Mouse (Mus musculus): ENCODE results near the gene Lpcat1.

Gene Lpcat1

DNA sequence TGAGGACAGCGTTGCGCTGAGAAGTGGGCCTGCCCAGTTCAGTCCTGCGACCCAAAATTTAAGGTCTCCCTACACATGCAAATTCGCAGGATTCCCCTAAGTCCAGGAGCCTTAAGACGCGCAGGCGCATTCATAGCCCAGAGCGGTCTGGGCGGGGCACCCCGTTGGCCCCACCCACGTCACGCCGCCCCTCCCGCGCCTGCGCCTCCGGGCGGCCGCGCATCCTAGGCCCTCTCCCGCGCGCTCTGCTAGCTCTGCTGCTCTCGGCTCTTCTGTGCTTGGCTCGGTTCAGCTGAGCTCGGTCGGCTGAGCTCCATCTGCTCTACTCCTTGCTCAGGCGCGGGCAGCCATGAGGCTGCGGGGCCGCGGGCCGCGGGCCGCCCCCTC, at the start of gene Lpcat1:
Lpcat1 (plus strand) TSS at position 164 of the 387 bp plus-strand sequence.
- in situ Hi-C loops (cut with MboI, MseI), result loop anchor here (5.0 kb wide), 1 partner anchor 130 kb away; no protein-coding TSS in a partner anchor

DNA sequence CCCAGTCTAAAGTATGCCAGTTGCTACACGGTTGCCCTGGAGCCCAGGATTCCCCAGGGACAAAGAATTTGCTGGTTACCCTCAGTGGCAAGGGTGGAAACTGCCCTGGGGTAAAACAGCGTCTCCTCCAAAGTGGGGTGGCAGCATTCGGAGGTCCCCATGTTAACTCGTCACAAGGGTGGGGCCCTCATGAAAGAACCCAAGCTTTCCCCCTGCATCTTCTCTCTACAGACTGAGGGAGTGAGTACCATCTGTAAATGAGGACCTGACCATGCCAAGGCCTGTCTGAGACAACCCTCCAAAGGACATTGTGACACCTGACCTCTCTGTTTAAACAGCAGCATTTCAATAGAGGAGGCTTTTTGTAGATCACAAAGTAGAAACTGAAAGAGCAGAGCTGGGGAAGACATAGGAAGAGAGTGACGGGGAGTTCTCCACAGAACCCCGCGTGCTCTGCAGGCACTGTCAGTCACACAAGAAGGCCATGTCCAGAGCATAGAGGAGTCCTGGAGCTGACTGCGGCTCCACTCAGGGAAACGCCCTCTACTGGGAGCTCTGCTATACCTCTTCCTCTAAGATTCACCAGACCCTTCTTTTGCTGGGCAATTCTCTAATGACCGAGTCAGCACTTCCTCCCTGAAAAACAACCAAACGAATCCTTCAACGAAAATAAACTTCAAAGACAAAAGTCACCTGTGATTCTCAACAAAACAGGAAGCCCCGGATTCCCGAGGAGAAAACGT, 49.3 kb upstream of the Lpcat1 start:
- in situ Hi-C loops (cut with MboI, MseI), result no loop called here

DNA sequence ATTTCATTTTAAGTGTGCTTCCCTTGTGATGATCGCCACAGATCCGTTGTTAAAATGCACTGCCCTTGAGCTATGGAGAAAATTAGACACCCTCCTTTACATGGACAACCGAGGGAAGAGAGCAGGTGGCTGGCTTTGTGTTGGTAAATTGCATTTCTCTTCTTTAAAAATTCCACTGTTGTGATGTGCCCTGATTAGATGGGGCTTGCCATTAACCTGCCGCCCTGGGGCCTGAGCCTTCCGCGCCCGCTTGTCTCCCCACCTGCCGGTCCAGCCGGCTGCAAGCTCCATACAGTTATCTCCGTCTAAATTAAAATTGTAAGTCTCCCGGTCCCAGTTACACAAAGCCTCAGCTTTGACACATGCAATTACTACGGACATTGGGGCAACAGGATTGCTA, 48.7 kb upstream of the Lpcat1 start:
- in situ Hi-C loops (cut with MboI, MseI), result no loop called here

DNA sequence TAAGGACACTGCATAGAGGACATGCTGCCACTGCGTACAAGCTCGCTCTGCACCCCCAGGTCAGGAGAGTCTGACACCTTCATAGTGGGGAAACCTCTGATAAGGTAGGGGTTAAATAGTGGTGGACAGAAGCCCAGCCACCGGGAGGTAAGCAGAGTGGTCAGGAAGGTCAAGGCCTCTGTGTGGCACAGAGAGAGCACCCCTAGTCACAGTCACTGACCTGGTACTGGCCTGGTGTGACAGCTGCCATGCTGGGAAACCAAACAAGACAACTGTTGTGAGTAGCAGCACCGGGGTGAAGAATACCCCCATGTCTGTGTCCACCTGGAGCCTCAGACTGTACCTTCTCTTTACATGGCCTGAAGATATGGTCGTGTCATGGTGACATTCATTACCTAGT, 47.8 kb upstream of the Lpcat1 start:
- in situ Hi-C loops (cut with MboI, MseI), result no loop called here

DNA sequence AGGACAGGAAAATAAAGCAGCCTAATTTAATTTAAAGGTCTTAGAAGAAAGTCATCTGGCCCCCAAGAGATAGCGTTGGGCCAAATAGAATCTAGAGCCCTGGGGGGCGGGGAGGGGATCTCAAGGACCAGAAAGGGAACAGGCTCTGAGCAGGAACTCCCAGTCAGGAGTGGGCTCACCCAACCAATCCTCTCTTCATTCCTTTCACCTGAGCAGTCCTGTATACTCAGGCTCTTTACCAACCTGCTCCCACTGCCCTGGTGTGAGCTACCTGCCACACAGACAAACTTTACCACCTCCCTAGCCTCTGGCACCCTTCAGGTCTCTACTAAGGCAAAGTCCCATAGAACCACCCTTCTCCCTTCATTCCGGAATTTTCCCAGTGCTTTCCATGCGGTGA, 44.0 kb upstream of the Lpcat1 start:
- in situ Hi-C loops (cut with MboI, MseI), result no loop called here

DNA sequence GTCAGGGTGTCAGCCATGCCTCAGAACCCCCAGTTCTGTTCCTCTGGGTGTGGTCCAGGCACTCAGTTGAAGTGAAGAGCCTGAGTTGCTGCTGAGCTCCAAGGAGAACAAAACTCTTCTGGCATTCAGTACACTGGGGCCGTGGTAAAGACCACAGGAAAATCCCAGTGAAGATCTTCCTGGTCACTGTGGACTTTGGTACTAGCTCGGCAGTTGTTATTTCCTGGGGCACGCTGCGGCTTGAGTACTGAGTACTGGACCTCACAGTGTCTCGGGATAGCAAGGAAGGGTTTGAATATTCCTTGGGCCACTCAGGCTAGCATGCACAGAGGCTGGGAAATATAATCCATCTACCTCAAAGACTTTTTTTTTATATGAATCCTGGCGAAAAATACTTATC, 42.0 kb upstream of the Lpcat1 start:
- in situ Hi-C loops (cut with MboI, MseI), result loop anchor here (5.0 kb wide), 1 partner anchor 82 kb away; no protein-coding TSS in a partner anchor

DNA sequence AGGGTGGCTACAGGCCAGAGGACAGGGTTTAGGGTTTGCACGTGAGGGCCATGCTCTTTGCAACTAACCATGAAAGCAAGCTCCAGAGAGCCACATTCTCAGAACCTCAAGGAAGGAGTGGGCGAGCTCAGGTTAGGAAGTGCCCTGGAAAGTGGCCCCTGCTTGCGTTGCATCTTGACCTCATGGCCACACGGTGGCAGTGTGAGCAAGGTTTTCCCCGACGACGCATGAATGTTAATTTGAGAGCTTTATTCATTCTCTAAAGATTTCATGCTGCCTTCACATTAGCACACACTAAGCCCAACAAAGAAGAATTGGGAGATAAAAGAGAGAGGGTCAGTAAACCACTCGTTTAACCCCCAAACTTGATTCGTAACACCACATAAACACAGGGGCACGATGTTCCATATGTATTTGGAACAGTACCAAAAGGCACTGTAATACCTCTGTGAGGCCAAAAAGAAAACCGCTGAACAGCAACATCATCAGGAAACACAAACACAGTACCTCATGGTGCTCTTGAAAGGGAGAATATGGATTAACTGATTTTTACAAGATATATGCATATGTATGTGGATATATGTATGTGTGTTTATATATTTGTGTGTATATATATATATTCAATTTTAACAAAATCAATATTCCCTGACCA, 41.0 kb upstream of the Lpcat1 start:
- in situ Hi-C loops (cut with MboI, MseI), result loop anchor here (5.0 kb wide), 1 partner anchor 81 kb away; no protein-coding TSS in a partner anchor

DNA sequence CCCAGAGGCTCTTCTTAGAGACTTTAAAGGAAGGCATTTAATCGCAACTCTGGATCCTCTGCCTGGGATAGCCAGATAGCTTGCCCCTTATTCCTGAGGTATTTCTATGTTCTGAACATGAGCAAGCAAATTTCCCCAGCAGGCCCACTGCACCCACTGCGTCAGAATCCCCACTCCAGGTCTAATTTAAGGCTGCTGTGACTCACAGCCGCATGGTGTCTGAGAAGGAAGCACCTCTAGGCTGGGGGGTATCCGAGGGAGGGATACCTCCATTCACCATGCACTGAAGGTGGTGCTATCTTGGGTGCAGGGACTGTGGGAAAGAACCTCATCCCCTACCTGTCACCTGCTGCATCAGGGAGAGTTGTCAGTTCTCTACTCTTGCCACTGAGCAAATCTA, 40.4 kb upstream of the Lpcat1 start:
- in situ Hi-C loops (cut with MboI, MseI), result loop anchor here (5.0 kb wide), 1 partner anchor 81 kb away; no protein-coding TSS in a partner anchor

DNA sequence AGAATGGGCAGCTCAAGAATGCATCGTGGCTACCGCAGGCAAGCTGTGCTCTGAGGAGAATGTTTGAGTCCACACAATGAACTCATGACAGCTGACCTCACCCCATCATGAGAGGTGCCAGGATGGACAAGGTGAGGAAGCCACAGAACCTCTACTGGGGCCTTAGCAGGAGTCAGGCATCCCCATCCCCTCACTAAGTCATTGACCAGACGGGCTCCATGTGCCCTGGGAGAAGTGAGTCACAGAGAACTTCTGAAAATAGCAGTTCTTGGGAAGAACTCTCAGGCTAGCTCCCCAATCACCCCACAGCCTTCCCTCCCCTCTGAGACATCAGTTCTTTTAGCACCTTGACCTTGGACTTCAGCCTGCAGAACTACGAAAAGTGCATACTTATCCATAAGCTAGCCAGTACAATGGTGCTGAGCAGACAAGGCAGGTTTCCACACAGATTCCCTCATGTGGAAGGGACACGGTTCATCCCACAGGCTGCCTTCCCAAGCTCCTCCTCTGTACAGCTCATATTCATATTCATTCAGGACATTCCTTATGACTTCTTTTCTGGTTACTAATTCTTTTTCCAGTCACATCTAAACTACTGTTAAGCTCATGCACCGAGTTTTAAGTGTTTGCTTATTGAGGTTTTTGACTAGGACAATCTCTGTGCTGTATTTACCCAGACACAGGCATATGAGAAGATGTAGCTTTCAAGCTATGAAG, 37.2 kb upstream of the Lpcat1 start:
- in situ Hi-C loops (cut with MboI, MseI), result loop anchor here (5.0 kb wide), 1 partner anchor 78 kb away; no protein-coding TSS in a partner anchor

DNA sequence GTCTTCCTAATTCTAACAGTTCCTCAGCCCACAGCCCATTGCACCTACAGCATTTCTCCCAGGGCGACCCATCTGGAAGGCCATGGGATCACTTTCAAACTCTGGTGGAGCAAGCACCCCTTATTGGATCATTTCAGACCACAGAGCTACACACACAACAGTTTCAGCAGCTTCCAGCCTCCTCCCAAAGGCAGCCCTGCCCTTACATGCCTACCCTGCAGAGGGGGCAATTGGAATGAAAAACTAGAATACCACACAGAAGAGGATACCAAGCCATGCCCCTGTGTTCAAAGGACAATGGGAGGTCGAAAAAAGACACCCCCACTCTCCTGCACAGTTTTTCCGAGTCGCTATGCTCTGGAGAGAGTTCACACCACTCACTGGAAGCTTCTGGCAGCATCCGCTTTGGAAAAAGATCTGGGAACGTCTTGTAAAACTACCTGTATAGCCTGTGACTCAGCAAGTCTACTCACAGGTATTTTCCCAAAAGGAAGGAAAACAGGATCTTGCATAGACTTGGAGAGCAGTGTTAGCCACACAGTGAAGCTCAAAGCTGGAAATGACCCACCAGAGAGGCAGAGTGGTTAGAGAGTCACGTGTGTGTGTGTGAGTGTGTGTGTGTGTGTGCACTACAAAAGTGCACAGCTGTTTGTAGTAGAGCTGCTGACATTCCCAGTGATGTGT, 34.4 kb upstream of the Lpcat1 start:
- in situ Hi-C loops (cut with MboI, MseI), result no loop called here

DNA sequence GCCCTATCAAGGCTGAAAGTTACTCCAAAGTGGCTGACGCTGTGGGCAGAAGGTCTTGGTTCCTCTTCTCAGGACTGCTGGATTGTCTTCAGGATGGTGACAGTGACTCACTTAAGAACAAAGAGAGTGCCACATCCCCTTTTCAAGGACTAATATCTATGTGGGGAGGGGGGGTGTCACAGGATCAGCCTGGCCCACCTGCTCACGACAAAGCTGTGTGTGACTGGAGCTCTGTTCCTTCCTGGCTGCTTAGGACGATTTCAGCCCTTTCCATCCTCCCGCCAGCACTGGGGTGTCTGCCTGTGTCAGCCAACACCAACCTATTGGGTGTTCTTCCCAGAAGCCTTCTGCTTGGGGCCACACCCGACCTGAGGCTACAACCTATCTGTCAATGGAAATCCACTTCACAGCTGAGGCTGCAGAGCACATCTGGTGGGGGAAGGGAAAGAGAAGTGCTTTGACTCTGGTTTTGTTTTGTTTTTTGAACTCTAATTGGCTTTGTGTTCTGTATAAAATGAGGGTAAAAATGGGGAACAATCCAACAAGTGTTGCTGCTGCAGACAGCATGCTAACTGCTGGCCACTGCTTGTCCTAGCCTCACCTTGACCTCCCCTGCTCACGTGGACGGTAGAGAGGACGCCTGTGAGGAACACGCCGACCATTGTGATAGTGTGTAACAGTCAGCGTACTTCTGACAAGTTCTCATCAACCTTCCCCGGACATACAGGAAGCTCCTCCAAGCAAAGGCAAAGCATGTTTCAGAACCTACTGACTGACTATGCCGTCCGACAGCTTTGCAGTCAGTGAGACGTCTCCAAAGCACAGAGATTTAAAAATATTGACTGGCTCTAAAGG, 33.1 kb upstream of the Lpcat1 start:
- in situ Hi-C loops (cut with MboI, MseI), result no loop called here

DNA sequence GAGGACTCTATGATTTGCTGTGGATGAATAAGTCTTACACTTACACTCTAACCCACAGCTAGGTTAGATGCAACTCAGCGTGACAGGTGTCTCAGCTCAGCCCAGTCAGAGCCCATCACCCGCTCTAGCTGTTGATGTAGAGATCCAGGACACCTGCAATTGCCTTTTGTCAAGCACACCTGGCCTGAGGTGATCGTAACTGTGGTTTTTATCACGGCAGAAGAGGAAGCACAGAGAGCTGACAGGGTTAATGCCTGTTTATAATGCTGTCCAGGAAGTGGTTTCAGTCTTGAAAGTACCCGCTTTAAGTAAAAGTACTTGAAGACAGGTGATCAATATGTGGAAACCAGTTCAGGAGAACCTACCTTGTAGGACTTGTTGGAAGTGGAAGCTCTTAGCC, 32.3 kb upstream of the Lpcat1 start:
- in situ Hi-C loops (cut with MboI, MseI), result no loop called here

DNA sequence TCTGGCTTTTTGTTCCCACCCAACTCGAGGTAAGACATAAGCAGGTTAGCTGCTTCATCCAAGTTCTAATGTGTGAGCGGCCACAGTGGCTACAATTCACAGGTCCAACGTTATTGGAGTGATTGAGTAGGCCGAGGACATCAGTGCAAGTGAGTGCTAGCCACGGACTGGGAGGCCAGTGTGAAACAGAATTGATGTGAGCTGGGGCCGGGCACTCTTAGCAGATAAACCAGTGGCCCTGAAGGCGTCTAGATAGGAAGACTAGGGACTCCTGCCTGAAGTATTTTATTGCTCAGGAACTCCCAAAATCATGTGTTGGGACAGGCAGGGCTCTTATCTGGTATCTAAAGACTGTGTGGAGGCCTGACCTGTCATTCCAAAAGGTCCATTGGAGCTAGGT, 31.3 kb upstream of the Lpcat1 start:
- in situ Hi-C loops (cut with MboI, MseI), result no loop called here

DNA sequence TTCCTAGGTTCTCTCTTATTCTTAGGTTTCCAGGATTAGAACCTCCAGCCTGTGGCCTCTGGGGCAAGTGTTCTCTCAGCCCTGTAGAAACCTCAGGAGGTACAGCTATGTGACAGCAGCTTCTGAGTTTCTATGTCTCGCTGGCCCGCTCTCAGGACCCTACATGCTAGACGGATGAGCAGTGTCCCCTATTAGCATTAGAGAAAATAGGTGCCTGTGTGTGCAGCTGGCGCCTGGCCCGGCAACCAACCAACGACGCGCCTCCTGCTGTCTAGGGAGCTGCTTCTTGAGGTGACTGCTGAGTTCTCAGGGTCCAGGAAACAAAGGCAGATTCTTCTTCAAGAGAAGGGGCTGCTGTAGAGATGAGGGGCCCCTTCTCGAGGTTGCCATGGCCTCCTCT, 27.9 kb upstream of the Lpcat1 start:
- in situ Hi-C loops (cut with MboI, MseI), result no loop called here

DNA sequence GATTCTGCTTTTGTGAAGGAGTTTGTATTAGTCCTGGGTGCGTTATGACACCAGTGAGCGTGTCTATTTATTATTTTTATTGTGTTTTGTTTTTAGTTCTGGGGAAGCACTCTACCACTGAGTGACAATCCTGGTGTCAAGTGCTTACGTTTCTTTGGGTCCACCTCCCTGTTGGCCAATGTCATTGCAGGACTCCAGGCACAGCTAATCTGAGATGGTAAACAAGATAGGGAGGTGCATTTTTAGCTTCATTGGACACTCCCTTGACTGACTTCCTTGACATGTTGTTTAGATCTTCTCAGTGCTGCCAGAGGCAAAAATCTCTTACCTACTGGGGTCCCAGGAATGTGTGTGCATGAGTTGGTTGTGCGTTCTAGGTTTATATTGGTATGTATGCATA, 26.0 kb upstream of the Lpcat1 start:
- in situ Hi-C loops (cut with MboI, MseI), result no loop called here

DNA sequence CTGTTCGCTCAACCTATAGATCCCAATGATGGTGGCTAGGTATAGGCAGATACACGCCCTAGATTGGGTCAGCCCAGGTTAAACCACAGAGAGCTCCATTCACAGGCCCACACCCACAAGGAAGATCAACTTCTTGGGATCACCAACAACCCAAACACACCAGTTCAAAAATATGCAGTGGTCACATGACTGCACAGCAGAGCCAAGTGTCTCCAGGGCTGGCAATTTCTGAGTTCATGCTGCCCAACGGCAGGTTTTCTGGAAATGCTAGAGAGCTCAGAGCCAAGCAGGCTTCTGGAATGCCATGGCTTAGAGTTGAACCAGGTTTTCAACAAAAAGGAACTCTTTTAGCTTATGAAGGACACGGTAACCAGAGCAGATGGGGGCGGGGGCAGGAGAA, 25.3 kb upstream of the Lpcat1 start:
- in situ Hi-C loops (cut with MboI, MseI), result no loop called here

DNA sequence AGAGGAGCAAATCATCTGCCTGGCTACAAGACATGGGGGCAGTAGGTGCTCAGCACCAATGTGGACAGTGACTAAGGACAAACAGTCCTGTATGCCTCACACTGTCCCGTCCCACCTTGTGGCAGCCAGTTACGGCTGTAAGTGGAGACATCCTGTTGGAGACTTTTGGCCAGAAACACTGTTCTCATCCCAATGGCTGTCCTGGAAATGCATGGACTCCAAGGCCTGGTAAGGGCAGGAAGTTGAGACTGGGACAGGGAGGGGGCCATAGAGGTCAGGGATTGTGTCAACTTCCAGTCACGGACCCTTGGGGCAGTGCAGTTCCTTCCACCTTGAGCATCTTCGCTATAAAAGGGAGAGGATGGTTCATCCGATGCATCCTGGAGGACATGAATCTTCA, 24.6 kb upstream of the Lpcat1 start:
- in situ Hi-C loops (cut with MboI, MseI), result no loop called here

DNA sequence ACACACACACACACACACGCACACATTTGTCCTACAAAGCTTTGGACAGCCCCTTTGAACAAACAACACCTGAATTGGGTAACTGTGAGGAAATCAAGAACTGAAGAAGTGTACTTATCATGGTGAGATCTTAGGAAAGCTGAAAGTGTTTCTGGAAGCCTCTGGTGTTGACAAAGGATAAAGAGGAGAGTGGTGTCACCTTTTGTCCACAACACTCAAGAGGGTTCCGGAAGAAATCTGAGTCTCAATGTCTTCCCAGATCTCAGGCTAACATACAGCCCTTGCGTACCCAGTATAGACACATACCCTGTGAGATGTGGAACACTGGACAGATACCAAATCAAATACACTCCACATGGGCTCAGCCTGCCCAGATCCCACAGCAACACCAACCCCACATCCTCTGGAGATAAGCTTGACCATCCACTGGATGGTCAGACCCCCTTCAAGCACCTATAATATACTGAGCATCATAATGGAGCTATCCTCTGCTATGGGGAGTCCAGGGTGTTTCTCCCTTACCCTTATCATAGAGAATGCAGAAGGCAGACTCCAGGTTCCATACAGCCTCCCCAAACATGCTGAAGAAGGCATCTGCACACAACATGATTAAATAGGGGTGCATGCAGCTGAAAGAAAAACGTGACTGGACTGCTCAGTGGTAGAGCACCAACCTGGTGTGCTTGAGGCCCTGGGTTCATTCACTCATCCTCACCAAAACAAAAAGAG, 23.7 kb upstream of the Lpcat1 start:
- in situ Hi-C loops (cut with MboI, MseI), result no loop called here

DNA sequence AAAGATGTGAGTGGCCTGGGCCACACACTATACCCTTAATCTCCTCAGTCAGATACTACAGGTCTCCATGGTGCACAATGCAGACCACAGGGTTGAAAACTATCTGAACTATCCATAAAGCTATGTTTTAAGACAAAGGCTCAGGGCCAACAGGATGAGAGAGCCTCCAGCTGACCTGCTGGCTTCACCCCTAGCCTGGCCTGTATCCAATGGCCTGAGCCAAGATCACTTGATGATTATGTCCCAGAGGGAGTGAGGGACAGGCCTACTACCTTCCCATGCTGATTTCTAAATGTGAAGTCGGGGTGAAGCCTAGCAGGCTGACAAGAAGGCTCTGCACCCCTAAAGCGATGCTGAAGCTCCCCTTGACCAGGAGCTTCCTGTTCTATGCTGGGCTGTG, 21.9 kb upstream of the Lpcat1 start:
- in situ Hi-C loops (cut with MboI, MseI), result no loop called here

DNA sequence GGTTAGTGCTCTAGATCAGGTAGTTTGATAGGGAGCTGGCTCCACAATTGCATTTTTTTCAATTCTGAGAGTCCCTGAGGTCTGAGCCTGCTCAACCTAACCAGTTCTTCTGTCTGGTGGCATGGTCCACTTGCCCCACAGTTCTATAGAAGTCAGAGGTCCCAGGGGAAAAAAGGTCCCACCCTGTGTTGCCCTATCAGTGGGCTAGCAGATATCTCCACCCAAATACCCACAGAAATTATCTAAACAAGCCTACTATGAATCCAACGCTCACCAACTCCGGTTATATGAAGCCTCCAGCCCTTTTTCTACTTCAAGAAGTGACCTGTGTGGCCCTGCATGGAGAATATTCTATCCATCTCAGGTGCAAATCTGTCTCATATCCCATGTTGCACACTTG, 20.9 kb upstream of the Lpcat1 start:
- in situ Hi-C loops (cut with MboI, MseI), result no loop called here
